Mouse (Mus musculus) embryonic facial prominence, embryonic 12.5 days (tissue): ENCODE results near the gene Lrrc4c. TPM values are rescaled to one million over a fixed set of nuclear protein-coding genes. Genes with fewer than 3 reads are reported as not detected.

Experiments
- ATAC-seq: fragments of 200-750 bp; cut with Nextera tagmentation; 2 replicates; pipeline ENCODE4 v1.8.0; 2017; ENCODE audit not compliant: insufficient number of reproducible peaks, insufficient read depth, low FRiP score, low TSS enrichment
- H3K27ac ChIP-seq: fragments of 300-500 bp; sonication (generic); 2 replicates; pipeline ENCODE4 v1.5.1; 2016; ENCODE audit warnings: mild to moderate bottlenecking
- H3K27me3 ChIP-seq: fragments of 300-500 bp; sonication (generic); 2 replicates; pipeline ENCODE4 v1.6.1; 2016; ENCODE audit warnings: mild to moderate bottlenecking, moderate library complexity
- H3K36me3 ChIP-seq: fragments of 300-500 bp; sonication (generic); 2 replicates; pipeline ENCODE4 v1.6.1; 2016; ENCODE audit warnings: mild to moderate bottlenecking
- H3K4me1 ChIP-seq: fragments of 300-500 bp; sonication (generic); 2 replicates; pipeline ENCODE4 v1.6.1; 2016
- H3K4me2 ChIP-seq: fragments of 300-500 bp; sonication (generic); replicated peaks from 2 replicates; pipeline ENCODE4 v1.6.1; 2016; ENCODE audit warnings: mild to moderate bottlenecking, moderate library complexity
- H3K4me3 ChIP-seq: fragments of 300-500 bp; sonication (generic); 2 replicates; pipeline ENCODE4 v1.5.1; 2016; ENCODE audit warnings: mild to moderate bottlenecking
- H3K9ac ChIP-seq: fragments of 300-500 bp; sonication (generic); 2 replicates; pipeline ENCODE4 v1.6.1; 2016; ENCODE audit warnings: mild to moderate bottlenecking, moderate library complexity
- H3K9me3 ChIP-seq: fragments of 300-500 bp; sonication (generic); 2 replicates; pipeline ENCODE4 v1.6.1; 2016; ENCODE audit warnings: mild to moderate bottlenecking, moderate library complexity
- WGBS: fragments of 180-500 bp; shearing (Covaris S2); methylation state at CpG from one replicate; pipeline ENCODE4 v1.1.7; 2016; 5-methylcytosine and 5-hydroxymethylcytosine counted together
- polyA plus RNA-seq: library from polyadenylated mRNA; unstranded; fragments of >200 nt; fragmentation: Nextera tagmentation; extraction: Ambion mirVana; gene quantifications from 2 replicates; pipeline ENCODE4 v1.2.1, GENCODE M21; 2016

Lrrc4c gene
- polyA plus RNA-seq, 1 experiment from 2014 or later: 4.0 TPM

DNA sequence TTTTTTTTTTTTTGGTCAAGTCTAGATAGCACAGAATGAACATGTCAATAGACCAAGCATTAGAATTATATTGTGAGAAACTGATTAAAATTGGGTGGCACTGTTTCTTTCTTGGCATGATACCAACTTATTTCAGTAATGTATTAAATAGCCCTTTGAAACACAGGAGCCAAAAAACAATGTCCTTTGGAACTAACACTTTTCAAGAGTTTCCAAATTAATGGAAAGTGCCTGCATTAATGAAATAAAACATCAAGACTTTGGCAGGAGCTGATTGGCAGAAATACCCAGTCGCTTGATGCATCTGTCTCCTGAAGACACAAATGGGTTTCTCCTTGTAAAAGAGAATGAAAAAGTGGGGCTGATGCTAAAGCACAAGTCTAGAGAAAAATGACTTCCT is 1184.5 kb downstream of the Lrrc4c start:
- Histone ChIP-seq H3K36me3 (no peaks in the 10 kb centered on the region), H3K4me3 (no peak overlapping the region), H3K4me2 (no peak overlapping the region), H3K9me3 (no peaks in the 10 kb centered on the region), H3K9ac (no peak overlapping the region), H3K4me1 (no peaks in the 10 kb centered on the region), H3K27me3 (no peaks in the 10 kb centered on the region), H3K27ac (no peak overlapping the region)
- no peak for ATAC-seq
- WGBS: 73% methylated on average over 1 of the region's 1 CpGs

- Histone ChIP-seq H3K4me3 (no peak overlapping the region), H3K27me3 (no peaks in the 10 kb centered on the region), H3K4me1 (no peaks in the 10 kb centered on the region), H3K9me3 (no peaks in the 10 kb centered on the region), H3K36me3 (no peaks in the 10 kb centered on the region), H3K27ac (no peak overlapping the region), H3K4me2 (no peak overlapping the region), H3K9ac (no peak overlapping the region)
- no peak for ATAC-seq
- WGBS: 70% methylated on average over 5 of the region's 5 CpGs
Observed at GRCm38 (mm10) chr2:97504902-97505301, 1186.9 kb downstream of the Lrrc4c start.

GRCm38 (mm10) chr2:97524256-97524922 is 1206.4 kb downstream of the Lrrc4c start:
- Histone ChIP-seq H3K4me3 (no peak overlapping the region), H3K9ac (no peak overlapping the region), H3K4me1 (no peaks in the 10 kb centered on the region), H3K4me2 (no peak overlapping the region), H3K36me3 (no peaks in the 10 kb centered on the region), H3K27ac (no peak overlapping the region), H3K27me3 (no peaks in the 10 kb centered on the region), H3K9me3 (no peaks in the 10 kb centered on the region)
- ATAC-seq: no peak
- 49% methylated on average over 2 of the region's 2 CpGs for WGBS

DNA sequence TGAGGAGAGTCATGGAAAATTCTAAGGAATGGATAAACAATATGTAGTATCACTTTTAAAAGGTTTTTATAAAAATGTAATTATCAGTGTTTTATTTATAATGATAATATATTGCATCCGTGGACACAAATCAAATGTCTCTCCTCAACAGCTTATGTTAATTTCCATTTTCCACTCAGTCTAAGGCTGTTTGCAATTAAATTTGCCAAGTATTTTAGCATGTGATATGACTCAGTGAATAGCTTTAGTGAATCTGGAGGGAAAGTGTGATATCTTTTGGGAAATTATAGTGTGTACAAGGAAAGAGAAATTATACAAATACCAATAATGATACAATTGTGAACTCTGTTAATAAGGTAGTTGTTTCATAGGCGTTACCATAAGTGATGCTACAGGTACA is 1207.1 kb downstream of the Lrrc4c start:
- H3K4me2 ChIP-seq: no peak overlapping the region
- no peak overlapping the region for H3K27ac ChIP-seq
- H3K4me1 ChIP-seq: no peaks in the 10 kb centered on the region
- H3K4me3 ChIP-seq: no peak overlapping the region
- no peaks in the 10 kb centered on the region for H3K27me3 ChIP-seq
- H3K36me3 ChIP-seq: no peaks in the 10 kb centered on the region
- H3K9ac ChIP-seq: no peak overlapping the region
- ATAC-seq: no peak
- WGBS: 87% methylated on average over 2 of the region's 2 CpGs
- no peaks in the 10 kb centered on the region for H3K9me3 ChIP-seq

GRCm38 (mm10) chr2:97530622-97531021 is 1212.7 kb downstream of the Lrrc4c start:
- 79% methylated on average over 4 of the region's 4 CpGs for WGBS
- H3K4me3 ChIP-seq: no peak overlapping the region
- H3K9ac ChIP-seq: no peak overlapping the region
- H3K4me2 ChIP-seq: no peak overlapping the region
- no peaks in the 10 kb centered on the region for H3K4me1 ChIP-seq
- H3K27ac ChIP-seq: no peak overlapping the region
- no peaks in the 10 kb centered on the region for H3K27me3 ChIP-seq
- no peaks in the 10 kb centered on the region for H3K9me3 ChIP-seq
- H3K36me3 ChIP-seq: no peaks in the 10 kb centered on the region
- no peak for ATAC-seq

DNA sequence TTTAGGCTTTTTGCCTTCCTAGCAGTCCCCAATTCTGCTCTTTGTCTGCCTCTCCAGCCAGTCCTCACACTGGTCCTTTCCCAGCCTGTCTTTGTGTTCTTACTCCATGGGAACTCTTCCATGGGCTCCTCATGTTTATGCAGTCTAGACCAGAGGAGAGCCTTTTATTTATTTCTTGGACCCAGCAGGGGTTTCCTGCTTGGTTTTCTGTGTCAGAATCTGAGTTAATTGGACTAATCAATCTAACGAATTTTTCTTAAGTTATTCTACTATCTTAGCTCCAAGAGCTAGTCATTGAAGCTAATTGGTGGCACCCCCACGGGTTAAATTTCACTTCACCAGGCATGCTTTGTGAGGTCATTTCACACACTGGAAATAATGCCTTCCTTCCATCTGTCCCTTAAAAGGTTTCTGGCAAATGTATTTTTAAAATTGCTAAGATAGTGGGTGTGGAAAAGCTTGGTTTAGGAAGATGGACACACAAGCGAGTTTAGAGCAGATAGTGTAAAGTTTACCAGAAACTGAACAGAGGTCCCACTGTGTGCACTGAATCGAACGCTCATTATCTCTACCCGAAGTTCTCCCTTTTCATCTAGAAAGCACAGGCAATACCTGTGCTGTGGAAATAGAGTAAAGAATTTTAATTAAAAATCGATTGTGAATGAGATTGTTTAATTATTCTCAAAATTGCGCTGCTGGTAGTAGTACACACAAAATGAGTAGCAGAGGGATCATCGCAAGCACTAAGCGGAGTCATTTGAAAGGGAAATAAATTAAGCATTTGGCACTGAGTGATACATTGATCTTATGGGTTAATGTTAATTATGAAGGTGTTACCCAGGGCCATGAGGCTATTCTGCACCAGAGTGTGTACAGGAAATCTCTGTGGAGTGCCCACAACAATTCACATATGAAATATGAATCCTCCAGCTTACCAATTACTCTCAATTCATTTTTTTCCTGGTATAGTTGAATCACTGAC is 1226.0 kb downstream of the Lrrc4c start:
- H3K9me3 ChIP-seq: no peaks in the 10 kb centered on the region
- no peaks in the 10 kb centered on the region for H3K36me3 ChIP-seq
- 69% methylated on average over 10 of the region's 10 CpGs for WGBS
- no peak overlapping the region for H3K4me2 ChIP-seq
- H3K27me3 ChIP-seq: no peaks in the 10 kb centered on the region
- no peaks in the 10 kb centered on the region for H3K4me1 ChIP-seq
- ATAC-seq: no peak
- H3K27ac ChIP-seq: no peak overlapping the region
- no peak overlapping the region for H3K9ac ChIP-seq
- H3K4me3 ChIP-seq: no peak overlapping the region

GRCm38 (mm10) chr2:97544673-97545071 is 1226.7 kb downstream of the Lrrc4c start:
- ATAC-seq: no peak
- Histone ChIP-seq H3K4me3 (no peak overlapping the region), H3K4me2 (no peak overlapping the region), H3K9ac (no peak overlapping the region), H3K9me3 (no peaks in the 10 kb centered on the region), H3K36me3 (no peaks in the 10 kb centered on the region), H3K27ac (no peak overlapping the region), H3K4me1 (no peaks in the 10 kb centered on the region), H3K27me3 (no peaks in the 10 kb centered on the region)

DNA sequence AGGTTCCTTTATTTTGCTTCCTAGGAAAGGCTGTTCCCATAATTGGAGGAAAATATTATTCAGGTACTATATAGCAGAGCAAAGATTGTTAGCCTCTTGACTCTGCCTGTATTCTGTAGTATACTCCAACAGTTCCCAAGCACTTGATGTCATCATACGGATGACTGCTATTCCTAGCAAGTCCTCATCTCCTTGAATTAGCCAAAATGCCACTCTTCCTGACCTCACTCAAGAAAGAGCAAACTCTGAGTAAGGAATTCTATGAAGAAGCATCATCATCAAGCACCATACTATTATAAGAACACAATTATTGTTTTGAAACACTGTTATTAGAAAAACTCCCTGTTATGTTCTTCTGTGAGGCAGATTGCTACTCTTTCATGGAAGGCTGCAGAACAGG is 1228.0 kb downstream of the Lrrc4c start:
- H3K36me3 ChIP-seq: no peaks in the 10 kb centered on the region
- 78% methylated on average over 1 of the region's 1 CpGs for WGBS
- no peak overlapping the region for H3K4me2 ChIP-seq
- no peak overlapping the region for H3K9ac ChIP-seq
- no peak overlapping the region for H3K4me3 ChIP-seq
- H3K9me3 ChIP-seq: no peaks in the 10 kb centered on the region
- no peaks in the 10 kb centered on the region for H3K4me1 ChIP-seq
- no peak for ATAC-seq
- no peaks in the 10 kb centered on the region for H3K27me3 ChIP-seq
- no peak overlapping the region for H3K27ac ChIP-seq

- 41% methylated on average over 2 of the region's 2 CpGs for WGBS
- Histone ChIP-seq H3K9me3 (no peaks in the 10 kb centered on the region), H3K27me3 (no peaks in the 10 kb centered on the region), H3K9ac (no peak overlapping the region), H3K36me3 (no peaks in the 10 kb centered on the region), H3K4me1 (no peaks in the 10 kb centered on the region), H3K4me2 (no peak overlapping the region), H3K4me3 (no peak overlapping the region), H3K27ac (no peak overlapping the region)
- ATAC-seq: no peak
Observed at GRCm38 (mm10) chr2:97564509-97564908, 1246.5 kb downstream of the Lrrc4c start.

DNA sequence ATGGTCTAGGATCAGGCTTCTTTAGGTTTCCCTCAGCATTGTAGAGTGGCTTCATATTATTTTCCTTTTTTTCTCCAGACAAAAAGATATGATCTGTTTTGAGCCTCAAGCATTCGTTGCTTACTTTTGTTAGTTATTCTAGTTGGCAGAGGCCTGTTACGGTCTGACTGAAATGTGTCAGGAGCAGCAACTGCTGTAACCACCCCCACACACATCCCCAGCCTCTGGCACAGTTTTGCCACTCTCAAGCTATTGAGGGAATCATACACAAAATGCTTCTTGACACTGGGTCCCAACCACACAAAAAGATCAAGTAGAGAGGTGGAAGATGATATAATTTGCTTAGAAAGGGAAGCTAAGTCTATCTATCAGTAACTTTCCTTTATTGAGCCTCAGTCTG is 1251.0 kb downstream of the Lrrc4c start:
- Histone ChIP-seq H3K27me3 (no peaks in the 10 kb centered on the region), H3K36me3 (no peaks in the 10 kb centered on the region), H3K4me2 (no peak overlapping the region), H3K9me3 (no peaks in the 10 kb centered on the region), H3K27ac (no peak overlapping the region), H3K4me1 (no peaks in the 10 kb centered on the region), H3K9ac (no peak overlapping the region), H3K4me3 (no peak overlapping the region)
- WGBS: 87% methylated on average over 2 of the region's 2 CpGs
- no peak for ATAC-seq

DNA sequence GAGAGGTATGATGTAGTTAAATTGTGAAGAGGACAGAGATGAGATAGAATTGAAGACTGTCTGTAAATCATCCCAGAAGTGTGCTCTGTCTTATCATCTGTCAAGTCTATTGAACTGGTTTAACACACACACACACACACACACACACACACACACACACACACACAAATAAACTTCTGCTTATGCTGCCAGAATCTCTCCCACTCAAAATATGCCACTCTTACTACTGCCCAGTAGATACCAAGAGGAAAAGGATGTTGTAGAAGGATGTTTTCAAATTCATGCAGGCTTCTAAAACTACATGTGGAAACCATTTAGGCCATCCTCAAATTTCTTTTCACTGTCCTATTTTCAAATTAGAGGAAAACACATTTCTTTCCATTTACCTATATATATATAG is 1257.0 kb downstream of the Lrrc4c start:
- no peak for ATAC-seq
- no peak overlapping the region for H3K4me2 ChIP-seq

DNA sequence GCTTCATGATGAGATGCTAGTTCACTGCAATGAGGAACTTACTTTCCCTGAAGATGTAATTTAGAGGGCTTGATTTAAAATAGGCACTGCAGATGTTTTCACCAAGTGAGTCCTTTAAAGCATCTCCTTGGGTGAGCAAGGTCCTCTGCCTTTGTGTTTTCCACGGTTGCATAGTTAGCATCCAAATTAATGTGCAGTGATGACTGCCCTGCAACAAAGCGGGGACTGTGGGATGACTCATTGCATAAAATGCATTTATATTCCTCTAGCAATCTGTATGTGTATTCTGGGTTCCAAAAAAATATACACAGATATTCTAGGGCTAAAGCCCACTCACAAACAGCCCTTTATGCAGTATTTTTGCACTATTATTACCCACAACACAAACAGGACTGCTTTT is 1263.2 kb downstream of the Lrrc4c start:
- H3K4me3 ChIP-seq: no peak overlapping the region
- H3K27me3 ChIP-seq: no peaks in the 10 kb centered on the region
- H3K4me1 ChIP-seq: no peaks in the 10 kb centered on the region
- H3K9ac ChIP-seq: no peak overlapping the region
- ATAC-seq: no peak
- H3K36me3 ChIP-seq: no peaks in the 10 kb centered on the region
- no peak overlapping the region for H3K4me2 ChIP-seq
- WGBS: 80% methylated on average over 2 of the region's 2 CpGs
- H3K9me3 ChIP-seq: no peaks in the 10 kb centered on the region
- H3K27ac ChIP-seq: no peak overlapping the region

More for the DNA sequence above, 1257.0 kb downstream of the Lrrc4c start:
- no peak overlapping the region for H3K9ac ChIP-seq
- no peak overlapping the region for H3K27ac ChIP-seq
- no peak overlapping the region for H3K4me3 ChIP-seq
- H3K36me3 ChIP-seq: no peaks in the 10 kb centered on the region
- no peaks in the 10 kb centered on the region for H3K4me1 ChIP-seq
- H3K9me3 ChIP-seq: no peaks in the 10 kb centered on the region
- H3K27me3 ChIP-seq: no peaks in the 10 kb centered on the region
